Mouse (Mus musculus) retina, postnatal 1 day (tissue): Measurements from ENCODE around the gene Sorbs1.

Experiments
- DNase-seq: peaks from one replicate; pipeline ENCODE4 v3.0.0-alpha.2; 2012

Sorbs1 gene

GRCm38 (mm10) chr19:40512500-40513421, 818 bp downstream of the Sorbs1 start:
- peak; percentile 54 for DNase-seq

GRCm38 (mm10) chr19:40511679-40512309, 1.8 kb downstream of the Sorbs1 start:
- no peak for DNase-seq

- no peak for DNase-seq
Measured at GRCm38 (mm10) chr19:40511100-40511439, 2.5 kb downstream of the Sorbs1 start.

GRCm38 (mm10) chr19:40510387-40511099, 3.0 kb downstream of the Sorbs1 start:
- DNase-seq: no peak

GRCm38 (mm10) chr19:40509274-40509673, 4.3 kb downstream of the Sorbs1 start:
- no peak for DNase-seq

- no peak for DNase-seq
Measured at GRCm38 (mm10) chr19:40508851-40509250, 4.7 kb downstream of the Sorbs1 start.

GRCm38 (mm10) chr19:40506965-40507364, 6.6 kb downstream of the Sorbs1 start:
- no peak for DNase-seq

- no peak for DNase-seq
Measured at GRCm38 (mm10) chr19:40504336-40504735, 9.2 kb downstream of the Sorbs1 start.

GRCm38 (mm10) chr19:40499940-40500737, 13.4 kb downstream of the Sorbs1 start:
- no peak for DNase-seq

GRCm38 (mm10) chr19:40499141-40499540, 14.4 kb downstream of the Sorbs1 start:
- no peak for DNase-seq

- no peak for DNase-seq
Measured at GRCm38 (mm10) chr19:40498162-40498725, 15.3 kb downstream of the Sorbs1 start.

GRCm38 (mm10) chr19:40496509-40497267, 16.9 kb downstream of the Sorbs1 start:
- DNase-seq: no peak

GRCm38 (mm10) chr19:40496071-40496470, 17.5 kb downstream of the Sorbs1 start:
- DNase-seq: no peak

GRCm38 (mm10) chr19:40492902-40493301, 20.7 kb downstream of the Sorbs1 start:
- no peak for DNase-seq

- DNase-seq: no peak
Measured at GRCm38 (mm10) chr19:40491442-40491841, 22.1 kb downstream of the Sorbs1 start.

- DNase-seq: no peak
Measured at GRCm38 (mm10) chr19:40490765-40491164, 22.8 kb downstream of the Sorbs1 start.

GRCm38 (mm10) chr19:40489633-40490032, 23.9 kb downstream of the Sorbs1 start:
- DNase-seq: no peak

- no peak for DNase-seq
Measured at GRCm38 (mm10) chr19:40488853-40489454, 24.6 kb downstream of the Sorbs1 start.

- DNase-seq: no peak
Measured at GRCm38 (mm10) chr19:40487561-40487960, 26.0 kb downstream of the Sorbs1 start.

- no peak for DNase-seq
Measured at GRCm38 (mm10) chr19:40481115-40481514, 32.5 kb downstream of the Sorbs1 start.

GRCm38 (mm10) chr19:40478161-40478575, 35.4 kb downstream of the Sorbs1 start:
- no peak for DNase-seq
